Mouse (Mus musculus) small intestine, adult 2 months (tissue): ENCODE measurements around the gene Sytl2. TPM values are rescaled to one million over a fixed set of nuclear protein-coding genes. Genes with fewer than 3 reads are reported as not detected.

Experiments
- H3K27ac ChIP-seq: fragments of 200-500 bp; 2 replicates; pipeline ENCODE4 v1.5.1; 2012; ENCODE audit warnings: low read depth, low read length, control low read depth, inconsistent platforms; ENCODE audit not compliant: insufficient read depth
- H3K27me3 ChIP-seq: fragments of 200-500 bp; 2 replicates; pipeline ENCODE4 v1.6.1; 2012; ENCODE audit warnings: mild to moderate bottlenecking, moderate library complexity, low read length, inconsistent platforms; ENCODE audit not compliant: control insufficient read depth, insufficient read depth
- H3K36me3 ChIP-seq: fragments of 200-500 bp; 2 replicates; pipeline ENCODE4 v1.6.1; 2012; ENCODE audit warnings: mild to moderate bottlenecking, low read length, control low read depth, inconsistent platforms; ENCODE audit not compliant: control insufficient read depth, insufficient read depth
- H3K4me1 ChIP-seq: fragments of 200-500 bp; 2 replicates; pipeline ENCODE4 v1.6.1; 2012; ENCODE audit warnings: low read length, inconsistent platforms, mixed read lengths; ENCODE audit not compliant: control insufficient read depth, insufficient read depth, insufficient read length
- H3K4me3 ChIP-seq: fragments of 200-500 bp; 2 replicates; pipeline ENCODE4 v1.5.1; 2012; ENCODE audit warnings: low read depth, mild to moderate bottlenecking, control low read depth, inconsistent platforms, low read length, moderate library complexity
- CTCF ChIP-seq: fragments of 200-500 bp; IDR thresholded peaks from 2 replicates; pipeline ENCODE4 v1.5.1; 2012; ENCODE audit warnings: low read depth, mild to moderate bottlenecking, control low read depth, inconsistent platforms, low read length, moderate library complexity, mixed read lengths; ENCODE audit not compliant: insufficient replicate concordance, insufficient read length; ENCODE audit errors: extremely low read depth
- POLR2A ChIP-seq: fragments of 200-500 bp; IDR thresholded peaks from 2 replicates; pipeline ENCODE4 v1.6.1; 2012; ENCODE audit warnings: low read depth, mild to moderate bottlenecking, control low read depth, inconsistent platforms, low read length, moderate library complexity
- WGBS: fragments of 180-500 bp; shearing (Covaris S2); methylation state at CpG from one replicate; pipeline ENCODE4 v1.1.7; 2018; 5-methylcytosine and 5-hydroxymethylcytosine counted together
- polyA plus RNA-seq: library from polyadenylated mRNA; depleted of rRNA; stranded (reverse); fragments of >200 nt; gene quantifications from 2 replicates; pipeline ENCODE4 v1.2.3, GENCODE M21; 2012

Gene Sytl2
- polyA plus RNA-seq, 1 experiment: 5.1 TPM

GRCm38 (mm10) chr7:90372804-90373203 lies 70.8 kb downstream of the Sytl2 start:
- TF ChIP-seq CTCF: no peak
- TF ChIP-seq POLR2A: no peak
- Histone ChIP-seq H3K36me3 (no peaks in the 10 kb centered on the region), H3K4me3 (no peak overlapping the region), H3K4me1 (no peaks in the 10 kb centered on the region), H3K27me3 (no peaks in the 10 kb centered on the region; the same call in 1 of the 2 replicates), H3K27ac (no peak overlapping the region)
- 29% methylated on average over 4 of the region's 4 CpGs for WGBS

GRCm38 (mm10) chr7:90384411-90384810 lies 82.4 kb downstream of the Sytl2 start:
- Histone ChIP-seq H3K4me1 (no peaks in the 10 kb centered on the region), H3K27me3 (no peaks in the 10 kb centered on the region; the same call in 1 of the 2 replicates), H3K36me3 (no peaks in the 10 kb centered on the region), H3K27ac (no peak overlapping the region), H3K4me3 (no peak overlapping the region)
- 82% methylated on average over 2 of the region's 2 CpGs for WGBS
- TF ChIP-seq CTCF (no peak), POLR2A (no peak)

GRCm38 (mm10) chr7:90386885-90387459 lies 84.9 kb downstream of the Sytl2 start:
- 13% methylated on average over 8 of the region's 8 CpGs for WGBS
- Histone ChIP-seq H3K27ac (no peak overlapping the region), H3K4me3 (no peak overlapping the region), H3K27me3 (no peaks in the 10 kb centered on the region; the same call in 1 of the 2 replicates), H3K4me1 (no peaks in the 10 kb centered on the region), H3K36me3 (no peaks in the 10 kb centered on the region)
- no peak for TF ChIP-seq CTCF
- no peak for TF ChIP-seq POLR2A

DNA sequence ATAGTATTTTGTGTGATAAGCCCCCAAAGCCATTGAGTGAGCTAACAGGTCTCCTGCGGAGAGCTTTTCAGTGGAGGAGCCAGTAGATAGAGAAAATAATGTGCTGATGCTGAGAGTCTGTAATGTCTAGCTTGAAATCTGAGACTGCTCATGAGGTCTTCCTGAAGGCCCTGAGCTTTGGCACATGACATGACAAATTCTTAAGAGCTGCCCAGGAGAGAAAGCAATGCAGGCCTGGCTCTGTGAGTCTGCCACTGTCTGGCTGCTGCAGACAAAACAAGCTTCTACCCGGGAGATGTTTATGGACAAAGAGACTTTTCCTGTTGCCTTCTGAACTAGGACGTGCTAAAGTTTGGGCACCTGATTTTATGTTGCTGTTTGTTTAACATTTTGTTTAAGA lies 87.7 kb downstream of the Sytl2 start:
- Histone ChIP-seq H3K27ac (no peak overlapping the region), H3K4me3 (no peak overlapping the region), H3K4me1 (no peaks in the 10 kb centered on the region), H3K36me3 (no peaks in the 10 kb centered on the region), H3K27me3 (no peaks in the 10 kb centered on the region; the same call in 1 of the 2 replicates)
- TF ChIP-seq CTCF (no peak), POLR2A (no peak)
- 64% methylated on average over 3 of the region's 3 CpGs for WGBS

GRCm38 (mm10) chr7:90395073-90395472 lies 93.0 kb downstream of the Sytl2 start:
- Histone ChIP-seq H3K4me1 (no peaks in the 10 kb centered on the region), H3K27ac (no peak overlapping the region), H3K36me3 (no peaks in the 10 kb centered on the region), H3K27me3 (no peaks in the 10 kb centered on the region; the same call in 1 of the 2 replicates), H3K4me3 (no peak overlapping the region)
- 49% methylated on average over 4 of the region's 4 CpGs for WGBS
- TF ChIP-seq POLR2A (no peak), CTCF (no peak)

DNA sequence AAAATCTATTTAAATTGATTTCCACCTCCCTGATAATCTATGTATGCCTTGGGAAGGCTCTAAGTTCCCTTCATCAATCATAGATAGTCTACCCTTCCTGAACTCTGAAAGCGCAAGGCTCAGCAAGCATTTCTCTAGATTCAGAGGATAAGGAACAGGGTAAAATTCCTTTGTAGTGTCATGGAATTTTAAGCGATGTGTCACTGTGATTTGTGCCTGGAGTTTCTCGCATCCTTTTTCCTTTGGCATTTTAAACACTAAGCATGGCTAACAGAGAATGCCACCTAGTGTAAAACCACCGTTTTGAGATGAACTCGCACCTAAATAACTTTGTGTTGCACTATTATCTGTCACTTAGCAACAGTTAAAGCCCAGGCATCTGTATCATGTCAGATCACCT lies 93.9 kb downstream of the Sytl2 start:
- TF ChIP-seq CTCF: no peak
- no peak for TF ChIP-seq POLR2A
- H3K4me1 ChIP-seq: no peaks in the 10 kb centered on the region
- WGBS: 56% methylated on average over 5 of the region's 5 CpGs
- no peak overlapping the region for H3K27ac ChIP-seq
- no peaks in the 10 kb centered on the region for H3K36me3 ChIP-seq
- no peak overlapping the region for H3K4me3 ChIP-seq
- H3K27me3 ChIP-seq: no peaks in the 10 kb centered on the region; the same call in 1 of the 2 replicates

DNA sequence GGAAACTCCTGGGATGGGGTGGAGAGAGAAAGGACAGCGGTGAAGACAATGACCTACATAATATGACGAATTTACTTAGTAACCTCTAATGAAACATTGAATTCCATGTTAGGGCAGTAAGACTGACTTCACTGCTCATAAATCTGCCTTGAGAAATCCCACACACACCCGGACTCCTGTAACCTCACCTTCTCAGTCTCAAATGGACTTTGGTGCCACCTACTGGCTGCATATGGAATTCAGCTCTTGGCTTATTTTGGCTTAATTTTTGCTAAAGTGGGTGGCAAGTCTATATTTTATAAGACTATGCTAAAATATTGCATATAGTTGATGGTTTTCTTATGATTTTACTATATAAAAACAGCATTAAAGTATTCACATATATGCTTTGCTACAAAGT lies 107.9 kb downstream of the Sytl2 start:
- WGBS: 42% methylated on average over 3 of the region's 3 CpGs

More for the DNA sequence above, 107.9 kb downstream of the Sytl2 start:
- H3K36me3 ChIP-seq: no peaks in the 10 kb centered on the region
- no peaks in the 10 kb centered on the region for H3K4me1 ChIP-seq
- no peaks in the 10 kb centered on the region for H3K27me3 ChIP-seq
- no peak overlapping the region for H3K4me3 ChIP-seq
- H3K27ac ChIP-seq: no peak overlapping the region
- TF ChIP-seq POLR2A (no peak), CTCF (no peak)
